Mouse (Mus musculus) neural tube, embryonic 14.5 days (tissue): ENCODE measurements around the gene Gm17509. TPM values are rescaled to one million over a fixed set of nuclear protein-coding genes. Genes with fewer than 3 reads are reported as not detected.

Experiments
- ATAC-seq: fragments of 200-750 bp; cut with Nextera tagmentation; 2 replicates; pipeline ENCODE4 v1.8.0; 2017; ENCODE audit warnings: low read depth, mild to moderate bottlenecking, moderate TSS enrichment, moderate library complexity
- H3K27ac ChIP-seq: fragments of 300-500 bp; sonication (generic); 2 replicates; pipeline ENCODE4 v1.5.1; 2014; ENCODE audit warnings: low read depth, mild to moderate bottlenecking, control low read depth, low read length, moderate library complexity, mixed read lengths
- H3K27me3 ChIP-seq: fragments of 300-500 bp; sonication (generic); 2 replicates; pipeline ENCODE4 v1.6.1; 2014; ENCODE audit warnings: low read length; ENCODE audit not compliant: control insufficient read depth, insufficient read depth
- H3K36me3 ChIP-seq: fragments of 300-500 bp; sonication (generic); 2 replicates; pipeline ENCODE4 v1.6.1; 2014; ENCODE audit warnings: low read length, mixed read lengths; ENCODE audit not compliant: control insufficient read depth, insufficient read depth
- H3K4me1 ChIP-seq: fragments of 300-500 bp; sonication (generic); 2 replicates; pipeline ENCODE4 v1.6.1; 2014; ENCODE audit warnings: low read length; ENCODE audit not compliant: control insufficient read depth, insufficient read depth
- H3K4me2 ChIP-seq: fragments of 300-500 bp; sonication (generic); 2 replicates; pipeline ENCODE4 v1.6.1; 2014; ENCODE audit warnings: mild to moderate bottlenecking, low read depth, low read length, control low read depth
- H3K4me3 ChIP-seq: fragments of 300-500 bp; sonication (generic); 2 replicates; pipeline ENCODE4 v1.5.1; 2014; ENCODE audit warnings: low read depth, low read length, control low read depth, mixed read lengths
- H3K9ac ChIP-seq: fragments of 300-500 bp; sonication (generic); replicated peaks from 2 replicates; pipeline ENCODE4 v1.6.1; 2014; ENCODE audit warnings: low read depth, mild to moderate bottlenecking, control low read depth, low read length, mixed read lengths
- H3K9me3 ChIP-seq: fragments of 300-500 bp; sonication (generic); 2 replicates; pipeline ENCODE4 v1.6.1; 2016; ENCODE audit warnings: low read length; ENCODE audit not compliant: control insufficient read depth
- WGBS: fragments of 180-500 bp; shearing (Covaris S2); extraction: QIAGEN DNeasy Blood & Tissue Kit; methylation state at CpG from one replicate; pipeline ENCODE4 v1.1.7; 2014; 5-methylcytosine and 5-hydroxymethylcytosine counted together
- polyA plus RNA-seq: library from polyadenylated mRNA; unstranded; fragments of >200 nt; fragmentation: Nextera tagmentation; extraction: Ambion mirVana; gene quantifications from 2 replicates; pipeline ENCODE4 v1.2.1, GENCODE M21; 2014

Gene Gm17509
- polyA plus RNA-seq, 1 experiment from 2014 or later = 0.71 TPM

GRCm38 (mm10) chr13:117216126-117216525, 4.7 kb downstream of the Gm17509 start:
- H3K36me3 ChIP-seq = no peaks in the 10 kb centered on the region
- H3K4me2 ChIP-seq = no peak overlapping the region
- H3K27me3 ChIP-seq = no peaks in the 10 kb centered on the region
- H3K9ac ChIP-seq = no peak overlapping the region
- no peak overlapping the region for H3K4me3 ChIP-seq
- H3K9me3 ChIP-seq = no peaks in the 10 kb centered on the region
- H3K27ac ChIP-seq = no peak overlapping the region
- no peak for ATAC-seq
- H3K4me1 ChIP-seq = no peaks in the 10 kb centered on the region
- 23% methylated on average over 10 of the region's 10 CpGs for WGBS

GRCm38 (mm10) chr13:117215481-117215880, 5.4 kb downstream of the Gm17509 start:
- no peak for ATAC-seq
- H3K27ac ChIP-seq = no peak overlapping the region
- H3K4me1 ChIP-seq = no peaks in the 10 kb centered on the region
- H3K4me2 ChIP-seq = no peak overlapping the region
- no peak overlapping the region for H3K9ac ChIP-seq
- no peaks in the 10 kb centered on the region for H3K36me3 ChIP-seq
- no peaks in the 10 kb centered on the region for H3K27me3 ChIP-seq
- H3K9me3 ChIP-seq = no peaks in the 10 kb centered on the region
- no peak overlapping the region for H3K4me3 ChIP-seq
- WGBS = 9% methylated on average over 10 of the region's 10 CpGs

GRCm38 (mm10) chr13:117211386-117211875, 9.4 kb downstream of the Gm17509 start:
- Histone ChIP-seq H3K36me3 (no peaks in the 10 kb centered on the region), H3K4me2 (no peak overlapping the region), H3K9me3 (no peaks in the 10 kb centered on the region), H3K4me3 (no peak overlapping the region), H3K27me3 (no peaks in the 10 kb centered on the region), H3K4me1 (no peaks in the 10 kb centered on the region), H3K27ac (no peak overlapping the region), H3K9ac (no peak overlapping the region)
- ATAC-seq = no peak
- 55% methylated on average over 11 of the region's 11 CpGs for WGBS

GRCm38 (mm10) chr13:117208236-117208635, 12.6 kb downstream of the Gm17509 start, which contains the start of gene Emb:
Gene Emb (plus strand): TSS chr13:117208536.
- Histone ChIP-seq H3K9me3 (no peaks in the 10 kb centered on the region), H3K4me2 (no peak within 1 kb of the TSS), H3K27ac (no peak within 1 kb of the TSS), H3K27me3 (no peaks in the 10 kb centered on the region), H3K9ac (no peak within 1 kb of the TSS), H3K4me3 (no peak within 1 kb of the TSS), H3K4me1 (no peaks in the 10 kb centered on the region), H3K36me3 (no peaks in the 10 kb centered on the region)
- 77% methylated on average over 6 of the region's 6 CpGs for WGBS
- no peak for ATAC-seq

- Histone ChIP-seq H3K4me2 (no peak overlapping the region), H3K4me3 (no peak overlapping the region), H3K4me1 (no peaks in the 10 kb centered on the region), H3K9ac (no peak overlapping the region), H3K27ac (no peak overlapping the region), H3K27me3 (no peaks in the 10 kb centered on the region), H3K36me3 (no peaks in the 10 kb centered on the region), H3K9me3 (no peaks in the 10 kb centered on the region)
- 95% methylated on average over 8 of the region's 8 CpGs for WGBS
- no peak for ATAC-seq
These were observed 14.8 kb downstream of the Gm17509 start for GRCm38 (mm10) chr13:117206066-117206465.

GRCm38 (mm10) chr13:117204685-117205084, 16.2 kb downstream of the Gm17509 start:
- WGBS = 95% methylated on average over 7 of the region's 7 CpGs
- no peak overlapping the region for H3K9ac ChIP-seq
- H3K27me3 ChIP-seq = no peaks in the 10 kb centered on the region
- no peaks in the 10 kb centered on the region for H3K4me1 ChIP-seq
- no peaks in the 10 kb centered on the region for H3K36me3 ChIP-seq
- H3K9me3 ChIP-seq = no peaks in the 10 kb centered on the region
- no peak overlapping the region for H3K27ac ChIP-seq
- H3K4me2 ChIP-seq = no peak overlapping the region
- ATAC-seq = no peak
- H3K4me3 ChIP-seq = no peak overlapping the region

GRCm38 (mm10) chr13:117202755-117203471, 18.0 kb downstream of the Gm17509 start:
- Histone ChIP-seq H3K4me2 (no peak overlapping the region), H3K9me3 (no peaks in the 10 kb centered on the region), H3K4me1 (no peaks in the 10 kb centered on the region), H3K4me3 (no peak overlapping the region), H3K27ac (no peak overlapping the region), H3K9ac (no peak overlapping the region), H3K27me3 (no peaks in the 10 kb centered on the region), H3K36me3 (no peaks in the 10 kb centered on the region)
- peak; percentile 61; the same call in 1 of the 2 replicates for ATAC-seq
- WGBS = 51% methylated on average over 22 of the region's 22 CpGs

- no peak overlapping the region for H3K4me3 ChIP-seq
- H3K27me3 ChIP-seq = no peaks in the 10 kb centered on the region
- no peak overlapping the region for H3K4me2 ChIP-seq
- H3K9ac ChIP-seq = no peak overlapping the region
- H3K4me1 ChIP-seq = no peaks in the 10 kb centered on the region
- no peak overlapping the region for H3K27ac ChIP-seq
- 92% methylated on average over 7 of the region's 7 CpGs for WGBS
- ATAC-seq = no peak; the same call in 1 of the 2 replicates
- H3K36me3 ChIP-seq = no peaks in the 10 kb centered on the region
- no peaks in the 10 kb centered on the region for H3K9me3 ChIP-seq
These were observed 22.3 kb downstream of the Gm17509 start for GRCm38 (mm10) chr13:117198402-117199083.

GRCm38 (mm10) chr13:117197666-117198065, 23.2 kb downstream of the Gm17509 start:
- Histone ChIP-seq H3K4me1 (no peaks in the 10 kb centered on the region), H3K9me3 (no peaks in the 10 kb centered on the region), H3K9ac (no peak overlapping the region), H3K36me3 (no peaks in the 10 kb centered on the region), H3K4me2 (no peak overlapping the region), H3K4me3 (no peak overlapping the region), H3K27me3 (no peaks in the 10 kb centered on the region), H3K27ac (no peak overlapping the region)
- 98% methylated on average over 2 of the region's 2 CpGs for WGBS
- ATAC-seq = no peak
